Mouse (Mus musculus) spleen, adult 2 months (tissue): ENCODE results near the gene Ascc2.

Source experiments
- CTCF ChIP-seq: fragments of 200-500 bp; IDR thresholded peaks from 2 replicates; pipeline ENCODE4 v1.5.1; 2011; ENCODE audit warnings: mild to moderate bottlenecking, inconsistent platforms; ENCODE audit not compliant: insufficient read depth, insufficient read length, insufficient replicate concordance; ENCODE audit errors: extremely low read depth
- POLR2A ChIP-seq: fragments of 200-500 bp; IDR thresholded peaks from 2 replicates; pipeline ENCODE4 v1.6.1; 2011; ENCODE audit warnings: low read depth, low read length, inconsistent platforms

DNA sequence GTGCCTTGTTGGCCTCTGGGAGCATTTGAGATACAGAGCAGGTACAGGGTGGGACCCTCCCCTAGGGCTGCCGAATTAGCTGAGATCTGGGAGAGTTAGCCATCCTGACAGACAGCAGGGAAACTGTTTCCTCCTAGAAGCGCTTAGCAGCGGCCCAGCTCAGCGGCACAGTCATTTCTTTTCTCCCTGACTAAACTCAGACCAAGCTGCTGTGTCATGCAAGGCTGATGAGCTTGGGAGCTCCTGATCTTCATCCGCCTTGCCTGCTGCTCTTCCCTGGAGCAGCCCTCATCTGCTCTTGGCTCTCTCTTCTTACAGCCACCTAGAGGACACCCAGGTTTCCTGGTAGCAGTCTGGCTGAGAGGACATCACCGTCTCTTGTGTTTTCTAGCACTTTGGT, 46.6 kb downstream of the Ascc2 start:
- TF ChIP-seq CTCF: no peak
- no peak for TF ChIP-seq POLR2A
